Mouse (Mus musculus): ENCODE measurements at regions not wholly inside any gene's neighbourhood (a gene's known extent, or its start where the extent isn't known, plus 50 kb on each side); places are given as distances from the start of the nearest gene placed in this dataset.

DNA sequence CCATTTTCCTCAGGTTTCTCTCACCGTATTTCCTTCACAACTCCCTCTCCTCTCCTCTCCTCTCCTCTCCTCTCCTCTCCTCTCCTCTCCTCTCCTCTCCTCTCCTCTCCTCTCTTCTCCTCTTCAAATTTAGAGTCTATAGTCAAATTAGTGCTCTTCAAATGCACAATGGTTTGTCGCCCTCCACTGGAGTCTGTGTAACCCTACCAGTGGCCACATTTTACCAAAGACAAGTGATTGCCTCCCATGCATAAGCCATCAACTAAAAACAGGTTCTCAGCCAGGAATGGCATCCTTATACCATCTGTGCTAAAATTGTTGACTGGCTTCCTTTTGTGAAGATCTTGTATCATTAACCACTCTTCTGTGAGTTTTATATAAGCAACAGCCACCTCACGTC lies 979.5 kb upstream of the Adam24 start:
- TF ChIP-seq CTCF (IDR thresholded peaks at IDR 0.05; ENCODE audit: borderline replicate concordance, extremely low read depth, insufficient read depth, insufficient read length) (no peak), POLR2A (IDR thresholded peaks at IDR 0.05; ENCODE audit: borderline replicate concordance, extremely low read depth, insufficient read depth, insufficient read length, poor library complexity, severe bottlenecking) (no peak)

All from brain, embryonic 14.5 days (tissue).